Mouse (Mus musculus) myocyte (in vitro differentiated cells): Measurements from ENCODE around the gene Rpp25. TPM values are rescaled to one million over a fixed set of nuclear protein-coding genes. Genes with fewer than 3 reads are reported as not detected.

ENCODE experiments used
- H3K27me3 ChIP-seq: one replicate; pipeline ENCODE4 v1.6.1; 2011; ENCODE audit not compliant: control insufficient read depth, insufficient read depth, insufficient read length
- H3K36me3 ChIP-seq: one replicate; pipeline ENCODE4 v1.6.1; 2011; ENCODE audit not compliant: control insufficient read depth, insufficient read depth
- H3K4me2 ChIP-seq: one replicate; pipeline ENCODE4 v1.6.1; 2011; ENCODE audit warnings: low read depth, control low read depth
- H3K4me3 ChIP-seq: one replicate; pipeline ENCODE4 v1.5.1; 2011; ENCODE audit warnings: mild to moderate bottlenecking, control low read depth, moderate library complexity
- H3K79me2 ChIP-seq: one replicate; pipeline ENCODE4 v1.6.1; 2011; ENCODE audit not compliant: control insufficient read depth, insufficient read depth
- H3ac ChIP-seq: one replicate; pipeline ENCODE4 v1.6.1; 2011; ENCODE audit not compliant: control insufficient read depth, insufficient read length
- CEBPB ChIP-seq: IDR thresholded peaks from 2 replicates; pipeline ENCODE4 v1.6.1; 2011; ENCODE audit warnings: mild to moderate bottlenecking, moderate library complexity; ENCODE audit not compliant: poor library complexity, insufficient read depth, severe bottlenecking
- E2F4 ChIP-seq: IDR thresholded peaks from one replicate; pipeline ENCODE4 v1.6.1; 2011; ENCODE audit warnings: mild to moderate bottlenecking, control low read depth, moderate library complexity; ENCODE audit not compliant: insufficient read depth
- MAX ChIP-seq: IDR thresholded peaks from one replicate; pipeline ENCODE4 v1.6.1; 2011; ENCODE audit warnings: low read depth, mild to moderate bottlenecking, control low read depth
- MYOD1 ChIP-seq, 3 experiments: IDR thresholded peaks; one replicate each; pipeline ENCODE4 v1.6.1; 2011; ENCODE audit warnings: control low read depth in 2 of 3, low read depth in 2 of 3, mild to moderate bottlenecking in 2 of 3, moderate library complexity in 1 of 3; ENCODE audit not compliant: insufficient read length in 2 of 3, control insufficient read depth in 1 of 3
- MYOG ChIP-seq, 3 experiments: IDR thresholded peaks; one replicate each; pipeline ENCODE4 v1.6.1; 2011; ENCODE audit warnings: control low read depth in 2 of 3, low read depth in 2 of 3, mild to moderate bottlenecking in 2 of 3; ENCODE audit not compliant: insufficient read length in 2 of 3, control insufficient read depth in 1 of 3, insufficient read depth in 1 of 3
- POLR2A ChIP-seq: IDR thresholded peaks from one replicate; pipeline ENCODE4 v1.6.1; 2011; ENCODE audit warnings: low read depth, mild to moderate bottlenecking, control low read depth, moderate library complexity; ENCODE audit not compliant: insufficient read length
- POLR2AphosphoS2 ChIP-seq: IDR thresholded peaks from one replicate; pipeline ENCODE4 v1.6.1; 2011; ENCODE audit warnings: low read depth, control low read depth; ENCODE audit not compliant: insufficient read length
- REST ChIP-seq: IDR thresholded peaks from one replicate; pipeline ENCODE4 v1.6.1; 2011; ENCODE audit warnings: mild to moderate bottlenecking, control low read depth, moderate library complexity; ENCODE audit not compliant: insufficient read depth, insufficient read length
- SRF ChIP-seq: IDR thresholded peaks from one replicate; pipeline ENCODE4 v1.6.1; 2011; ENCODE audit warnings: low read depth; ENCODE audit not compliant: control insufficient read depth, insufficient read length
- TCF12 ChIP-seq: IDR thresholded peaks from one replicate; pipeline ENCODE4 v1.6.1; 2011; ENCODE audit warnings: mild to moderate bottlenecking, control low read depth; ENCODE audit not compliant: poor library complexity, insufficient read depth, severe bottlenecking
- TCF3 ChIP-seq: IDR thresholded peaks from one replicate; pipeline ENCODE4 v1.6.1; 2011; ENCODE audit warnings: low read depth, control low read depth; ENCODE audit not compliant: insufficient read length
- USF1 ChIP-seq: IDR thresholded peaks from one replicate; pipeline ENCODE4 v1.6.1; 2011; ENCODE audit warnings: low read depth, mild to moderate bottlenecking, control low read depth, moderate library complexity
- polyA plus RNA-seq: library from polyadenylated mRNA; unstranded; fragments of >200 nt; fragmentation: generic; extraction: Trizol; gene quantifications from one replicate; pipeline ENCODE4 v1.2.1, GENCODE M21; 2012; ENCODE audit warnings: missing spikeins

Rpp25 gene
- 0.11 TPM for polyA plus RNA-seq

GRCm38 (mm10) chr9:57503622-57504380 lies at the start of gene Rpp25:
Gene Rpp25, plus strand, starts transcription at chr9:57504026.
- Histone ChIP-seq H3K4me2 (peak within 1 kb of the TSS; percentile 24), H3K27me3 (peaks cover 8% of the 10 kb centered on the region), H3K4me3 (no peak within 1 kb of the TSS), H3ac (no peak within 1 kb of the TSS), H3K36me3 (no peaks in the 10 kb centered on the region), H3K79me2 (no peaks in the 10 kb centered on the region)
- TF ChIP-seq REST (no peak), POLR2AphosphoS2 (no peak), SRF (no peak)

- Histone ChIP-seq H3K79me2 (no peaks in the 10 kb centered on the region), H3K27me3 (no peaks in the 10 kb centered on the region), H3K36me3 (no peaks in the 10 kb centered on the region), H3K4me3 (no peak overlapping the region), H3K4me2 (no peak overlapping the region), H3ac (no peak overlapping the region)
- TF ChIP-seq POLR2AphosphoS2 (no peak), POLR2A (no peak), TCF3 (no peak), USF1 (no peak), SRF (no peak), MYOG (IDR thresholded peaks at IDR 0.05; ENCODE audit: control insufficient read depth in 1 of 3, insufficient read depth in 1 of 3, insufficient read length in 2 of 3, low read depth in 2 of 3) (no peak), CEBPB (no peak)
These were observed 44.1 kb upstream of the Rpp25 start for GRCm38 (mm10) chr9:57459707-57460106.

GRCm38 (mm10) chr9:57462866-57463265 lies 41.0 kb upstream of the Rpp25 start:
- Histone ChIP-seq H3K79me2 (no peaks in the 10 kb centered on the region), H3K27me3 (no peaks in the 10 kb centered on the region), H3K4me3 (no peak overlapping the region), H3K4me2 (no peak overlapping the region), H3K36me3 (no peaks in the 10 kb centered on the region), H3ac (no peak overlapping the region)
- TF ChIP-seq POLR2AphosphoS2 (no peak), MYOG (IDR thresholded peaks at IDR 0.05; ENCODE audit: control insufficient read depth in 1 of 3, insufficient read depth in 1 of 3, insufficient read length in 2 of 3, low read depth in 2 of 3) (no peak), USF1 (no peak), SRF (no peak), E2F4 (no peak), REST (no peak), MYOD1 (IDR thresholded peaks at IDR 0.05; ENCODE audit: control insufficient read depth in 1 of 3, insufficient read length in 2 of 3, low read depth in 2 of 3) (no peak), CEBPB (no peak), TCF12 (no peak), MAX (no peak), TCF3 (no peak), POLR2A (no peak)

GRCm38 (mm10) chr9:57466101-57466500 lies 37.7 kb upstream of the Rpp25 start:
- Histone ChIP-seq H3K4me3 (no peak overlapping the region), H3K27me3 (no peaks in the 10 kb centered on the region), H3K4me2 (no peak overlapping the region), H3K36me3 (no peaks in the 10 kb centered on the region), H3ac (no peak overlapping the region), H3K79me2 (no peaks in the 10 kb centered on the region)
- no peak for TF ChIP-seq POLR2AphosphoS2
- no peak for TF ChIP-seq E2F4
- TF ChIP-seq SRF, result no peak
- no peak for TF ChIP-seq POLR2A
- TF ChIP-seq CEBPB, result no peak
- TF ChIP-seq TCF3, result no peak
- TF ChIP-seq REST, result no peak
- no peak for TF ChIP-seq MYOD1 (IDR thresholded peaks at IDR 0.05; ENCODE audit: control insufficient read depth in 1 of 3, insufficient read length in 2 of 3, low read depth in 2 of 3)
- TF ChIP-seq TCF12, result no peak
- TF ChIP-seq USF1, result no peak
- no peak for TF ChIP-seq MAX
- TF ChIP-seq MYOG (IDR thresholded peaks at IDR 0.05; ENCODE audit: control insufficient read depth in 1 of 3, insufficient read depth in 1 of 3, insufficient read length in 2 of 3, low read depth in 2 of 3), result no peak

- no peaks in the 10 kb centered on the region for H3K36me3 ChIP-seq
- peak overlapping the region; percentile 85 for H3K4me2 ChIP-seq
- no peaks in the 10 kb centered on the region for H3K79me2 ChIP-seq
- H3K4me3 ChIP-seq, result peak overlapping the region; percentile 54
- H3ac ChIP-seq, result no peak overlapping the region
- TF ChIP-seq REST (no peak), POLR2A (no peak), TCF12 (no peak), POLR2AphosphoS2 (no peak), SRF (no peak), MAX (no peak), TCF3 (no peak), USF1 (no peak), MYOG (IDR thresholded peaks at IDR 0.05; ENCODE audit: control insufficient read depth in 1 of 3, insufficient read depth in 1 of 3, insufficient read length in 2 of 3, low read depth in 2 of 3) (no peak), MYOD1 (IDR thresholded peaks at IDR 0.05; ENCODE audit: control insufficient read depth in 1 of 3, insufficient read length in 2 of 3, low read depth in 2 of 3) (no peak), E2F4 (no peak), CEBPB (no peak)
- no peaks in the 10 kb centered on the region for H3K27me3 ChIP-seq
These were observed 36.5 kb upstream of the Rpp25 start for GRCm38 (mm10) chr9:57467271-57467771.
